Mouse (Mus musculus) CD4-positive, CD25-positive, alpha-beta regulatory T cell, adult 2 months (primary cell): Measurements from ENCODE around the gene Map3k1.
"Not testable (repeated sequence)": the region's sequence is repeated elsewhere in the genome, so short reads cannot be mapped to it uniquely, and the experiment has no call there.

Experiments
- DNase-seq: peaks from one replicate; pipeline ENCODE4 v3.0.0-alpha.2; 2012; ENCODE audit warnings: low read depth, low spot score

Map3k1 gene

DNA sequence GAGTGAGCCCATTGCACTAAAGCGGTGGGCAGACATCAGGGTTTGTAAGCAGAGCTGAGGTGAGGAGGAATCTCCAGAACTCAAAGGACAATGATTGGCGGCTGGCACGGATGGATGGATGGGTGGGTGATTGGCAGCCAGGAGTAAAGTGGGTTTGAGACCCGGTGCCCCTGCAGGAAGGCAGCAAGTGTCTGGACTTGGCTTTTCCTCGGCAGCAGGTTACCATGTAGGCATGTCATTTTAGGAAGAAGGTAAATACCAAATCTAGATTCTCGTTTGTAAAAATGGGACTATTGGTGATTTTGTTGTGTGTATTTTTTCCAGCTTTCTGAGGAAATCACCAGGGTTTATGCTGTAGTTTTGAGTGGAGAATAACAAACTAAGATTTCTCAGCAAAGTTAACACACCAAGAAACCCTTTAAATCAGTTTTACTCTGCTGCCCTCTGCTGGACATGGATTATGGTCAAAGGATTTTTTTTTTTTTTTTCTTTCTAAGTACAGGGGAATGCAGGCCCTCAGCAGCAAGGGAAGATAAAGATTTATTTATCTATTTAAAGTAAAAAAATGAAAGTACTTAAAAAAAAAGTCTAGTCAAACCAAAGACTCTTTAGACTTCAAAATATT lies 66.7 kb downstream of the Map3k1 start:
- DNase-seq = peak; percentile 82

DNA sequence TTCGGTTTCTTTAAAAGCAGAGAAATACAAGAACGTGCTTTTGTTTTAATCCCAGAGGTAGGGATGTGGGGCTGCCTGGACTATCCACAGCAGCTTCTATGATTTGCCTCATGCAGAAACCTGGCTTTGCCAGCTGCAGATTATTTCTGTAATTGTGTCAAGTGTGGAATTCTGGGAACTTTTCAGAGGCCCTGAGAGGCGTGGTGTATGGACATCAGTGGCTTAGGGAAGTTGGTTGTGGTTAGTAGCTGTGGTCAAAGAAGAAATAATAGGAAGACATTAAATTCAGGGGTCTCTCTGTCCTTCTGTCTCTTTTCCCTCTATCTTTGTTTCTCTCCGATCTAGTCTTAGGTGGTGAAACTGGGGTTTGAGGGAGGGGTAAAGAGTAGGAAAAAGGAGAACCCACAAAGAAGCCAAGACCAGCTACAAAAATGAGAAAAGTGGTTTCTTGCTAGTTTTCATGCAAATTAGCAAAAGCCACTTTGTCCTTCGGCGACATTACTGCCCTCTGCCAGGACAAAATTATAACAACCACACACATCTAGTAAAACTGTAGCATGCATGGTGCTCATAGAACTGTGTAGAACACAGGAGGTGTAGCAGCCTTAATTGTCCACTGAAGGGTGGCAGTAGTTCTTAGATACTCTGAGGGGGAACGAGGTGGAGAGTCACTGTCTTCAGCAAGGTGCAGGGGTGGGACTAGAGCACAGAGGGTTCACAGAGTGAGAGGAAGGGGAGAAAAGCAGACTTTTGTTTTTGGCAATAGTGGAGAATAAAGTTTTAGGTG lies 67.4 kb downstream of the Map3k1 start:
- DNase-seq = no peak

DNA sequence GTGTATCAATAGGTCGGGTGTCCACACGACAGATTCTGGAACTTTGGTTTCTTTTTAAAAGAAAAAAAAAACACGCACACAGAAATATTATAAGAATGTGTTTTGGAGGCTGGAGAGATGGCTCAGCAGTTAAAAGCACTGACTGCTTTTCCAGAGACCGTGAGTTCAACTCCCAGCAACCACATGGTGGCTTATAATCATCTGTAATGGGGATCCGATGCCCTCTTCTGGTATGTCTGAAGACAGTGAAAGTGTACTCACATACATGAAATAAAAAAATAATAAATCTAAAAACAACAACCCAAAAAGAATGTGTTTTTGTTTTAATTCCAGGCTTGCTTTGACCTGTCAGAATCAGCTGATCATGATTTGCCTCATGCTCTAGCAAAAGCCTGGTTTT lies 81.9 kb downstream of the Map3k1 start:
- no peak for DNase-seq

DNA sequence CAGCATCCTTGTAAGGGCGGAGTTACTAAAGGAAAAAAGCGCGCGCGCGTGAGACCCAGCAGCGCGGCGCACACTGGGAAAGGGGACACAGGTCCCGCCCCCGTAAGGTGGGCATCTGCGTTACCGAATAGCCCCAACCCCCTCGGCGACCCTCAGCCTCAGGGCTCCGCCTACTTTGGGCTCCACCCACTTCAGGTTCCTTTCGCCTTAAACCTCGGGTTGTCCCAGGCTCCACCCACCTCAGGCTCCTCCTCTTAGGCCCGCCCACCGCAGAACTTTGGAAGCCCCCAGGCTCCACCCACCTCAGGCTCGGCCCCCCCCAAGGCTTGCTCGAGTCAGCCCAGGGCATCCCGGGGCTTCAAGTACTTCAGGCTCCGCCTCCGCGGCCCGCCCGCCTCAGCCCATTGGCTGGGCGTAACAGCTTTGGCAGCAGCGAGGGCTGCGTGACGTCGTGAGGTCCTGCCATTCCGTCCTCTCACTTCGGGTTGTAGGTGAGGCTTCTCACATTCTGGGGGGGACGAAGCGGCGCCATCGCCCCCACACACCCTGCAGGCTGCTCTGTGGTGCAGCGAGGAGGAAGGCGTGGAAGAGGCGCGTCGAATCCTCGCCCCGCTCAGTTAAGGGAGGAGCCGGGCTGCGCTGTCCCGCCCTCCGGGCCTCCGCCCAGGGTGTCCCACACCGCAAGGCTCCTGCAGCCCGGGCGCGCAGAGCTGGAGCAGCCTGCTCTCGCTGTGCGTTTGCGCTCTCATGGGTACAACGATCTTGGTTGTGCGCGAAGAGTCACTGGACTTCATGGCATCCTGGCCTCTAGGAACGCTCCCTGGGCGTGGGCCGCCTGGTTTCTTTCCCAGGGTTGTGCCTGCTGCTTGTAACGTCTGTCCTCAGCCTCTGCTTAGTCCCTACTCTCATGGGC lies 83.4 kb downstream of the Map3k1 start:
- peak; percentile 96 for DNase-seq

DNA sequence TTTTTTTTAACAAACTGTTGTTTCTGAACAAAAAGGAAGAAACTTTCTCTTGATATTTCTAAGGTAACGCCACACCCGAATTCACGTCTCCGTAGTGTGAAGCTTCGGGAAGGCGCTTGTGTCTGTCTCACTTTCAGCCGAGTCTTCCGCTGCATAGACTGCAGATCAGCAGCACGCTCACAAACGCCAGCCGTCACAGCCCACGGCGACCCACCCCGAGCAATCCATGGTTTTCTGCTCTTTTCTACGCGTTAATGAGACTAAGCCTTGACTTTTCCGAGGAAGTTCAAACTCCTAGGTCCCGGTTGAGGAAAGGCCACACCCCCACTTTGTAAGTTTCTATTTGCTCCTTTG lies 84.0 kb downstream of the Map3k1 start:
- no peak for DNase-seq

DNA sequence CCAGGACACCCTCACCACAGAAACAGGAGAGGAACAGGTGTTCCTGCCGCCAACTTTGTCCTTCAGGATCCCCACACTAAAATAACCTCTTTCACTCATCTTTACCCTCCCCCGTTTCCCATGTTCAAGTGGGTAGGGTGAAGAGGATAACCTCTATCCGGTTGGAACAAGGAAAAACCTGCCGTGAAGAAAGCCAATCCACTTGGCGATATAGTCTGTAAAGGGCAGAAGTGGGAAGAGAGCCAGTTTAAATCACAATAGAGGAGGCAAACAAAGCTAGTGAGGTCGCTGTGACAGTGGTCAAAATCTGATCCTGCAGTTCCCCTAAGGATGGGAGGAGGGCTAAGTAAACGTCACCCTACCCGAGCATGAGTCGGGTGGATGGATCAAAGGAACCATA lies 89.1 kb downstream of the Map3k1 start:
- DNase-seq = no peak

DNA sequence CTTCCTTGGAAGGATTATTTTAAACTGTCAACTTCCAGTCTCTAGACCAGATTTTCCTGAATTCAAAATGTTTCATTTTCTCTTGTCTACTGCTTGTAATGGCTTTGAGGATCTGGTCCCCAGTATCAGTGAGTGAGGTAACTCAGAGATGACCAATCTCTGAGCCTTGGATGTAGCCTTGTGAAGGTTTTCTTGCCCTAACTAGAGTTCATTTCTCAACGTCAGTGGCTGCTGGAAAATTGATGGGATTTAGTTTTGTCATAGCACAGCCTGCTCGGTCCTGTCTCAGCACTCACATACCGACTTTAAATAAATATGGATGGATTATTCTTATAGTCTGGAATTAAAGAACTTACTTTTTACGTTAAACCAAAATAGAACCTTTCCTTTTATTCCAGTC lies 98.3 kb downstream of the Map3k1 start:
- DNase-seq = no peak

DNA sequence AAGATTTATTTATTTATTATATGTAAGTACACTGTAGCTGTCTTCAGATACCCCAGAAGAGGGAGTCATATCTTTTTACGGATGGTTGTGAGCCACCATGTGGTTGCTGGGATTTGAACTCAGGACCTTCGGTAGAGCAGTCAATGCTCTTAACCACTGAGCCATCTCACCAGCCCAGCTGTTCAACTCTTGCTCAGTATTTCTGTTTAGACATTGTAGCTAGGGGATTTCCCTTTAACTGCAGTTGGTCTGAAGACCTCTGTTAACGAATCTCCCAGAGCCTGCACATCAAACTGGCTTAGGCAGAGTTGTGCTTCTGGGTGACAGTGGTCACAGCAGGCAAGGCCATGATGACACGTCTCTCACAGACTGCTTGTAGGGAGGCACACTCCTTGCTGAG lies 104.8 kb downstream of the Map3k1 start:
- DNase-seq = not testable (repeated sequence)

DNA sequence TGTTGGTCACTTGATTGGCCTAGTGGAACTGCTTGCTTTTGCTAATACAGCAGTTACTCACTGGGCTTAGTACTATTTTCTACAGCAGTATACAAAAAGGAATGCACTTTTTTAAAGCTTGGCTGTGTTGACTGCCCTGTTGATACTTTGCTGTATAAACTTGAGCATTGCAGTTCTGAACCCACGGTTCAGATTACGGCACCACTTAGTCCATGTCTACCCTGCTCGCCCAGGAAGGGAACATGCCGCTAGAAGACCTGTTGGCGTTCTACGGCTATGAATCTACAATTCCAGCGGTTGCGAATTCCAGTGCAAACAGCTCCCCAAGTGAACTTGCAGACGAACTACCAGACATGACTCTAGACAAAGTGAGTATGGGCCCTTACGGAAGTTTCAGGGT lies 105.4 kb downstream of the Map3k1 start:
- DNase-seq = no peak
